Mouse (Mus musculus): ENCODE data around the gene Mb21d2. TPM values are rescaled to one million over a fixed set of nuclear protein-coding genes. Genes with fewer than 3 reads are reported as not detected.

Mb21d2 gene
- polyA plus RNA-seq, 1 experiment from 2014 or later: 6.8 TPM

- Histone ChIP-seq H3K9ac (ENCODE audit: low read length) (no peak overlapping the region), H3K36me3 (ENCODE audit: control insufficient read depth, insufficient read depth, low read length) (no peaks in the 10 kb centered on the region), H3K4me2 (ENCODE audit: low read depth, low read length, severe bottlenecking) (no peak overlapping the region), H3K27ac (ENCODE audit: low read depth, low read length) (no peak overlapping the region), H3K27me3 (ENCODE audit: control insufficient read depth, insufficient read depth, low read length) (no peaks in the 10 kb centered on the region), H3K4me3 (ENCODE audit: low read depth, low read length) (no peak overlapping the region), H3K9me3 (ENCODE audit: control insufficient read depth, low read length) (no peaks in the 10 kb centered on the region), H3K4me1 (replicated peaks; ENCODE audit: control insufficient read depth, insufficient read depth, low read length) (no peaks in the 10 kb centered on the region)
- DNase-seq (ENCODE audit: low spot score) (no peak), ATAC-seq (replicated peaks; ENCODE audit: low FRiP score) (no peak)
- 91% methylated on average over 15 of the region's 15 CpGs for WGBS
These were observed 17.9 kb downstream of the Mb21d2 start for GRCm38 (mm10) chr16:28911414-28912050.

GRCm38 (mm10) chr16:28906370-28907275 lies 22.9 kb downstream of the Mb21d2 start:
- ATAC-seq (replicated peaks; ENCODE audit: low FRiP score): no peak
- no peaks in the 10 kb centered on the region for H3K9me3 ChIP-seq (ENCODE audit: control insufficient read depth, low read length)
- H3K9ac ChIP-seq (ENCODE audit: low read length): no peak overlapping the region
- no peaks in the 10 kb centered on the region for H3K27me3 ChIP-seq (ENCODE audit: control insufficient read depth, insufficient read depth, low read length)
- H3K4me2 ChIP-seq (ENCODE audit: low read depth, low read length, severe bottlenecking): no peak overlapping the region
- no peaks in the 10 kb centered on the region for H3K36me3 ChIP-seq (ENCODE audit: control insufficient read depth, insufficient read depth, low read length)
- no peak for DNase-seq (ENCODE audit: low spot score)
- no peaks in the 10 kb centered on the region for H3K4me1 ChIP-seq (replicated peaks; ENCODE audit: control insufficient read depth, insufficient read depth, low read length)
- WGBS: 81% methylated on average over 7 of the region's 7 CpGs
- no peak overlapping the region for H3K4me3 ChIP-seq (ENCODE audit: low read depth, low read length)
- no peak overlapping the region for H3K27ac ChIP-seq (ENCODE audit: low read depth, low read length)

GRCm38 (mm10) chr16:28905567-28906289 lies 23.7 kb downstream of the Mb21d2 start:
- Histone ChIP-seq H3K27me3 (ENCODE audit: control insufficient read depth, insufficient read depth, low read length) (no peaks in the 10 kb centered on the region), H3K27ac (ENCODE audit: low read depth, low read length) (no peak overlapping the region), H3K9me3 (ENCODE audit: control insufficient read depth, low read length) (no peaks in the 10 kb centered on the region), H3K4me3 (ENCODE audit: low read depth, low read length) (no peak overlapping the region), H3K4me2 (ENCODE audit: low read depth, low read length, severe bottlenecking) (no peak overlapping the region), H3K9ac (ENCODE audit: low read length) (no peak overlapping the region), H3K36me3 (ENCODE audit: control insufficient read depth, insufficient read depth, low read length) (no peaks in the 10 kb centered on the region), H3K4me1 (replicated peaks; ENCODE audit: control insufficient read depth, insufficient read depth, low read length) (no peaks in the 10 kb centered on the region)
- WGBS: 87% methylated on average over 11 of the region's 11 CpGs
- no peak for ATAC-seq (replicated peaks; ENCODE audit: low FRiP score)
- no peak for DNase-seq (ENCODE audit: low spot score)

- H3K36me3 ChIP-seq (ENCODE audit: control insufficient read depth, insufficient read depth, low read length): no peaks in the 10 kb centered on the region
- H3K4me1 ChIP-seq (replicated peaks; ENCODE audit: control insufficient read depth, insufficient read depth, low read length): no peaks in the 10 kb centered on the region
- H3K4me2 ChIP-seq (ENCODE audit: low read depth, low read length, severe bottlenecking): no peak overlapping the region
- no peaks in the 10 kb centered on the region for H3K27me3 ChIP-seq (ENCODE audit: control insufficient read depth, insufficient read depth, low read length)
- no peaks in the 10 kb centered on the region for H3K9me3 ChIP-seq (ENCODE audit: control insufficient read depth, low read length)
- ATAC-seq (replicated peaks; ENCODE audit: low FRiP score): no peak
- no peak overlapping the region for H3K27ac ChIP-seq (ENCODE audit: low read depth, low read length)
- no peak for DNase-seq (ENCODE audit: low spot score)
- H3K4me3 ChIP-seq (ENCODE audit: low read depth, low read length): no peak overlapping the region
- H3K9ac ChIP-seq (ENCODE audit: low read length): no peak overlapping the region
- WGBS: 87% methylated on average over 14 of the region's 14 CpGs
These were observed 26.6 kb downstream of the Mb21d2 start for GRCm38 (mm10) chr16:28902620-28903565.

- Histone ChIP-seq H3K4me1 (replicated peaks; ENCODE audit: control insufficient read depth, insufficient read depth, low read length) (no peaks in the 10 kb centered on the region), H3K9ac (ENCODE audit: low read length) (no peak overlapping the region), H3K27ac (ENCODE audit: low read depth, low read length) (no peak overlapping the region), H3K4me2 (ENCODE audit: low read depth, low read length, severe bottlenecking) (no peak overlapping the region), H3K4me3 (ENCODE audit: low read depth, low read length) (no peak overlapping the region), H3K36me3 (ENCODE audit: control insufficient read depth, insufficient read depth, low read length) (no peaks in the 10 kb centered on the region), H3K27me3 (ENCODE audit: control insufficient read depth, insufficient read depth, low read length) (no peaks in the 10 kb centered on the region), H3K9me3 (ENCODE audit: control insufficient read depth, low read length) (no peaks in the 10 kb centered on the region)
- ATAC-seq (replicated peaks; ENCODE audit: low FRiP score): no peak
- WGBS: 61% methylated on average over 4 of the region's 4 CpGs
- DNase-seq (ENCODE audit: low spot score): no peak
These were observed 30.3 kb downstream of the Mb21d2 start for GRCm38 (mm10) chr16:28899161-28899540.

- no peak overlapping the region for H3K4me2 ChIP-seq (ENCODE audit: low read depth, low read length, severe bottlenecking)
- ATAC-seq (replicated peaks; ENCODE audit: low FRiP score) (no peak), DNase-seq (ENCODE audit: low spot score) (no peak)
- WGBS: 38% methylated on average over 15 of the region's 15 CpGs
- no peak overlapping the region for H3K4me3 ChIP-seq (ENCODE audit: low read depth, low read length)
- H3K27ac ChIP-seq (ENCODE audit: low read depth, low read length): no peak overlapping the region
- H3K9ac ChIP-seq (ENCODE audit: low read length): no peak overlapping the region
- no peaks in the 10 kb centered on the region for H3K4me1 ChIP-seq (replicated peaks; ENCODE audit: control insufficient read depth, insufficient read depth, low read length)
- no peaks in the 10 kb centered on the region for H3K9me3 ChIP-seq (ENCODE audit: control insufficient read depth, low read length)
- H3K36me3 ChIP-seq (ENCODE audit: control insufficient read depth, insufficient read depth, low read length): no peaks in the 10 kb centered on the region
- H3K27me3 ChIP-seq (ENCODE audit: control insufficient read depth, insufficient read depth, low read length): no peaks in the 10 kb centered on the region
These were observed 30.8 kb downstream of the Mb21d2 start for GRCm38 (mm10) chr16:28898509-28899160.

GRCm38 (mm10) chr16:28896571-28896970 lies 32.9 kb downstream of the Mb21d2 start:
- H3K27ac ChIP-seq (ENCODE audit: low read depth, low read length): no peak overlapping the region
- H3K36me3 ChIP-seq (ENCODE audit: control insufficient read depth, insufficient read depth, low read length): no peaks in the 10 kb centered on the region
- no peaks in the 10 kb centered on the region for H3K4me1 ChIP-seq (replicated peaks; ENCODE audit: control insufficient read depth, insufficient read depth, low read length)
- no peak overlapping the region for H3K4me3 ChIP-seq (ENCODE audit: low read depth, low read length)
- H3K9ac ChIP-seq (ENCODE audit: low read length): no peak overlapping the region
- DNase-seq (ENCODE audit: low spot score) (no peak), ATAC-seq (replicated peaks; ENCODE audit: low FRiP score) (no peak)
- no peaks in the 10 kb centered on the region for H3K27me3 ChIP-seq (ENCODE audit: control insufficient read depth, insufficient read depth, low read length)
- H3K9me3 ChIP-seq (ENCODE audit: control insufficient read depth, low read length): no peaks in the 10 kb centered on the region
- H3K4me2 ChIP-seq (ENCODE audit: low read depth, low read length, severe bottlenecking): no peak overlapping the region
- 96% methylated on average over 7 of the region's 7 CpGs for WGBS

Data from forebrain, embryonic 11.5 days (tissue).